Mouse (Mus musculus) ES-Bruce4 (cell line): Measurements from ENCODE around the gene Ercc6l.
"Not testable (repeated sequence)": the region's sequence is repeated elsewhere in the genome, so short reads cannot be mapped to it uniquely, and the experiment has no call there.

Experiments
- CTCF ChIP-seq: IDR thresholded peaks from one replicate; pipeline ENCODE4 v1.8.1; 2011; ENCODE audit warnings: low read depth, low read length
- EP300 ChIP-seq: IDR thresholded peaks from 2 replicates; pipeline ENCODE4 v1.6.1; 2011; ENCODE audit warnings: low read depth, low read length; ENCODE audit not compliant: insufficient read depth
- POLR2A ChIP-seq: IDR thresholded peaks from one replicate; pipeline ENCODE4 v1.8.1; 2011; ENCODE audit warnings: low read length; ENCODE audit not compliant: insufficient read depth

DNA sequence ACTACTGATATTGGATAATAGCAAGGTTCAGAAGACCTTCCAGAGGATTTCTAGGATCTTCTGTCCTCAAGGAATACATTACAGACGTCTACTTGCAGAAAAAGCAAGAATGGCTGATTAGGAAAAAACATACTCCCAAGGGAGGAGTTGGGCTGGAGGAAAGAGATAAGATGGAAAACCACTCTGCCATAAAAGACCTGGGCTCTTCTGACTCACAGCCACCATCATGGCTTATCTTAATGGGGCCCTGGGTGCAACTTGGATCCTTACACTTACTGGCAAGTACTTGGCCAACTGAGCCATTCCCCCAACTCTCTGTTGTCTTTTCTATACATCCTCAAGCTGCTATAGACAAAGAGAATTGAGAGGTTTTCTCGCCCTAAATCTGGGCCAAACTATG, 53.1 kb downstream of the Ercc6l start:
- not testable (repeated sequence) for TF ChIP-seq CTCF, EP300, POLR2A
